Mouse (Mus musculus): ENCODE results near the gene B3galt1.

B3galt1 gene

GRCm38 (mm10) chr2:68052481-68052880 is 486.8 kb downstream of the B3galt1 start:
- no peak for ATAC-seq (ENCODE audit: low TSS enrichment)

- no peak for ATAC-seq (ENCODE audit: low TSS enrichment)
Observed at GRCm38 (mm10) chr2:68053243-68053642, 487.6 kb downstream of the B3galt1 start.

GRCm38 (mm10) chr2:68061341-68061740 is 495.7 kb downstream of the B3galt1 start:
- no peak for ATAC-seq (ENCODE audit: low TSS enrichment)

- no peak for ATAC-seq (ENCODE audit: low TSS enrichment)
Observed at GRCm38 (mm10) chr2:68079426-68080360, 514.0 kb downstream of the B3galt1 start.

GRCm38 (mm10) chr2:68080872-68081280 is 515.2 kb downstream of the B3galt1 start:
- peak; percentile 79 for ATAC-seq (ENCODE audit: low TSS enrichment)

GRCm38 (mm10) chr2:68084483-68084882 is 518.8 kb downstream of the B3galt1 start:
- no peak for ATAC-seq (ENCODE audit: low TSS enrichment)

- no peak for ATAC-seq (ENCODE audit: low TSS enrichment)
Observed at GRCm38 (mm10) chr2:68086101-68086500, 520.4 kb downstream of the B3galt1 start.

- peak; percentile 20; the same call in 1 of the 2 replicates for ATAC-seq (ENCODE audit: low TSS enrichment)
Observed at GRCm38 (mm10) chr2:68091559-68091958, 525.9 kb downstream of the B3galt1 start.

- no peak for ATAC-seq (ENCODE audit: low TSS enrichment)
Observed at GRCm38 (mm10) chr2:68104641-68105040, 539.0 kb downstream of the B3galt1 start.

GRCm38 (mm10) chr2:68118076-68118475 is 552.4 kb downstream of the B3galt1 start:
- no peak for ATAC-seq (ENCODE audit: low TSS enrichment)

- no peak for ATAC-seq (ENCODE audit: low TSS enrichment)
Observed at GRCm38 (mm10) chr2:68124751-68125150, 559.1 kb downstream of the B3galt1 start.

- ATAC-seq (ENCODE audit: low TSS enrichment): no peak
Observed at GRCm38 (mm10) chr2:68141094-68141493, 575.4 kb downstream of the B3galt1 start.

GRCm38 (mm10) chr2:68143292-68143691 is 577.6 kb downstream of the B3galt1 start:
- ATAC-seq (ENCODE audit: low TSS enrichment): no peak

GRCm38 (mm10) chr2:68159751-68160150 is 594.1 kb downstream of the B3galt1 start:
- no peak for ATAC-seq (ENCODE audit: low TSS enrichment)

GRCm38 (mm10) chr2:68160566-68160965 is 594.9 kb downstream of the B3galt1 start:
- no peak for ATAC-seq (ENCODE audit: low TSS enrichment)

GRCm38 (mm10) chr2:68162012-68162411 is 596.3 kb downstream of the B3galt1 start:
- ATAC-seq (ENCODE audit: low TSS enrichment): peak; percentile 74; the same call in 1 of the 2 replicates

- ATAC-seq (ENCODE audit: low TSS enrichment): no peak
Observed at GRCm38 (mm10) chr2:68171306-68171705, 605.6 kb downstream of the B3galt1 start.
